Mouse (Mus musculus) c-Kit-positive CD71-positive TER-119-positive erythroid progenitor cells, embryonic 14.5 days (primary cell): ENCODE measurements around the gene C4b.
"Not testable (repeated sequence)": the region's sequence is repeated elsewhere in the genome, so short reads cannot be mapped to it uniquely, and the experiment has no call there.

Experiments used
- DNase-seq: peaks from one replicate; pipeline ENCODE4 v3.0.0-alpha.2; 2013; ENCODE audit warnings: low spot score

C4b gene

DNA sequence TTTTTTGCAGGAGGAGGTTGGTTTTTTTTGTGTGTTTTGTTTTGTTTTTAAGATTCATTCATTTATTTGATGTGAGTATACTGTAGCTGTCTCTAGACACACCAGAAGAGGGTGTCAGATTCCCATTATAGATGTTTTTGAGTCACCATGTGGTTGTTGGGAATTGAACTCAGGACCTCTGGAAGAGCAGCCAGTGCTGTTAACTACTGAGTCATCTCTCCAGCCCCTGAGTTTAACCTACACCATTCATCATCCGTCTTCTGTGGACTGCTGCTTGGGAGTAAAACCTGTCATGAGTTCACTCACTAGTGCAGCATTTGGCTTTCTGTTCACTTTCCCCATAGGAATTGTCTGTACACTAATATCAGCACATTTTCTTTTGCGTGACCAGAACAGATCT, 37.2 kb downstream of the C4b start:
- not testable (repeated sequence) for DNase-seq

DNA sequence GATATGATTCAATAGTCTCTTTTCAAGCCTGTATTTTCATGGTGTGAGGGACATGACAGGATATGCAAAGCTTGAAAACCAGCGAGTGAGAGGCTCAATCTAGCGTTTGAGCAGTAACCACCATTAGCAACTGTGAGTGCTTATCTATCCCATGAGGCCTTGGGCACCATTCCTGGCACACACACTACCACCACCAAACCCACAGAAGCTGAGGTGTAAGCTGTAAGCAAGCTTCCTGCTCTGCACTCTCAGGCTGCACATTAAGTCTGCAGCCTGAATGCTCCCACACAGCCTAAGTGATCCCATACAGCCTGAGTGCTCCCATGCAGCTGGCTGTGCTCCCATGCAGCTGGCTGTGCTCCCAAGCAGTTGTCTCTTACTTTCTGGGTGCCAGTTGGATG, 43.0 kb downstream of the C4b start:
- DNase-seq = no peak

DNA sequence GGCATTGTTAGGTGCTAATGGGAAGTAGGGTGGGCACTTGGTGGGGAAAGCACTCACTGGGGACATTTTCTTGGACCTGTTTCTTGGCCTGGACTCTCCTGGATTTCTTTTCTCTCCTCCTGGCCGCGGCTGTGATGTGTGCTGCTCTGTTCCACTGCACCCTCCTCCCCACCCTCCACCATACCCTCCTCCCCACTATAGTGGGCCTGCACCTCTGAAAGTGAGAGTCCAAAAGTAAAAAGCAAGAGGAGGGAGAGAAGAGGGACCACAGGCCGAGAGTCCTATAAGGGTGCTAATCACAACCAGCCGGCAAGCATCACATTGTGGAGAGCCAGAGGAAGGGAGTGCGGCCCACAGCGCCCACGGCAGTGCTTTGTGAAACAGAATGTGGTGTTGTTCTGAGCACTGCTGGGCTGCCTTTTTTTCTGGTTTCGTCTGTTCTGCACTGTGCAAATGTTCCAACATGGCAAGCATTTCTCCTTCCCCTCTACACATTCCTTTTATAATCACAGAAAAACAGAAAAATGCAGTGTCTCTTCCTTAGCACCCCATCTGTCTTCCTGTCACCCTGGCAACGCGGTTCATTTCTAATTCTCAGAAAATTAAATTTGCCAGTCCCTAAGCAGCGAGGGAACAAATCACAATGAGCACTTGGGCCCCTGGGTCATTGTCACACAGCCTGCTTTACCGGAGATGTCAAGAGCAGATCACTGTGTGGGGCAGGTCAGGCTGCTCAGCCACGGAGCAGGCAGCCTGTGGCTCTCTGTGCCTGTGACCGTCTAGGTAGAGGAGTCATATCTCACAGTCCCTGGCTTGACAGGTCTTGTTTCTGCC, 43.9 kb downstream of the C4b start:
- DNase-seq = no peak

DNA sequence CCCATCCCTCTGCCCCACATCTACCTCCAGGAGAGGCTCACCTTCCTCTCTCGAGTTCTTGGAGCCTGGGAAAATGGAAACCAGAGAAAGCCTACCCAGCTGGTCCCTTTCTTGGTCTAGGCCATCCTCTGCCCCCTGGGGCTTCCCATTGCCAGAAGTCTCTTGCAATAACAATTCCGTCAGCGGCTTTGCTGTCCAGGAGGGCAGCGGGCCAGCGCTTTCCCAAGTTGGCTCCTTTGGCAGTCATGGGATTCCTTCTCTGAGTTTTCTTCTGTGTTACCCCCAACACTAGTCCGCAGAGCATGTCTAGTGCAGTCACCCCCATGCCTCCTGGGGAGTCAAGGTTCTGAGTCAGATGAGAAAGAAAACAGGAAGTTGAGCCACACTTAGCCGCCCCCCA, 50.8 kb downstream of the C4b start:
- DNase-seq = no peak

DNA sequence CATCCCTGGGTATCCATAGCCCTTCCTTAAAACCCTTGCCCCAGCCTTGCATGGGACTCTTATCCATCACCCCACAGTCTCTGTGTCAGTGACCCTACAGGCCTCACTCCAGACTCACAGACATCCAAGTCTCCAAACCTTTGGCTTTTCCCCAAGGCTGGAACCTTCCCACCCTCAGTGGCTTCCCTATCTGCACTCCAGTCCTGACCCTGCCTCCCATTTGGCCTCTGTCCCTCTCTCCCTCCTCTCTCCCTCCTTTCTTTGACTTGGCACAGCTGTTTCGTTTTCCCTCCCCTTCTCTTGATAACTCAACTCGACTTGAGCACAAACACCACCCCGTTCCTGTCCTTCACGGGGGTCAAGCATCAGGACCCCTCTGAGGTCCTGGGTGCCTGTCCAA, 53.2 kb downstream of the C4b start:
- no peak for DNase-seq

DNA sequence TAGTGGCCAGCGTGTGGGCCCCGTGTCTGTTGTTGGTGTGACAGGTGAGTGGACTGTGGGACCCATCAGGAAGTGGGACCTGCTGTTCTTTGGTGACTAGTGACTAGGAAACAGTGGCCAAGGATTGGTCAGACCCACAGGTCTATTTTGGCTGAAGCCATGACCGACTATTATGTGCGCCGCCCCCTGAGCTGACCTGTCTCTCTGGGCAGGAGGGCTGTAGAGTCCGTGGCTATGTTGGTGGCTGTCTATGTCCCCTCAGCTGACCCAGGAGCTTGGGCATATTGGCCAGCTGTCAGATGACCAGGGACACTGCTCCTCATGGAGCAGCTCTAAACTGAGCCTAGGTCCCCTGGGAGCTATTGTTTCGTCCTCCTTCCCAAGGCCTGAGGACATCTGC, 54.8 kb downstream of the C4b start:
- DNase-seq = no peak

DNA sequence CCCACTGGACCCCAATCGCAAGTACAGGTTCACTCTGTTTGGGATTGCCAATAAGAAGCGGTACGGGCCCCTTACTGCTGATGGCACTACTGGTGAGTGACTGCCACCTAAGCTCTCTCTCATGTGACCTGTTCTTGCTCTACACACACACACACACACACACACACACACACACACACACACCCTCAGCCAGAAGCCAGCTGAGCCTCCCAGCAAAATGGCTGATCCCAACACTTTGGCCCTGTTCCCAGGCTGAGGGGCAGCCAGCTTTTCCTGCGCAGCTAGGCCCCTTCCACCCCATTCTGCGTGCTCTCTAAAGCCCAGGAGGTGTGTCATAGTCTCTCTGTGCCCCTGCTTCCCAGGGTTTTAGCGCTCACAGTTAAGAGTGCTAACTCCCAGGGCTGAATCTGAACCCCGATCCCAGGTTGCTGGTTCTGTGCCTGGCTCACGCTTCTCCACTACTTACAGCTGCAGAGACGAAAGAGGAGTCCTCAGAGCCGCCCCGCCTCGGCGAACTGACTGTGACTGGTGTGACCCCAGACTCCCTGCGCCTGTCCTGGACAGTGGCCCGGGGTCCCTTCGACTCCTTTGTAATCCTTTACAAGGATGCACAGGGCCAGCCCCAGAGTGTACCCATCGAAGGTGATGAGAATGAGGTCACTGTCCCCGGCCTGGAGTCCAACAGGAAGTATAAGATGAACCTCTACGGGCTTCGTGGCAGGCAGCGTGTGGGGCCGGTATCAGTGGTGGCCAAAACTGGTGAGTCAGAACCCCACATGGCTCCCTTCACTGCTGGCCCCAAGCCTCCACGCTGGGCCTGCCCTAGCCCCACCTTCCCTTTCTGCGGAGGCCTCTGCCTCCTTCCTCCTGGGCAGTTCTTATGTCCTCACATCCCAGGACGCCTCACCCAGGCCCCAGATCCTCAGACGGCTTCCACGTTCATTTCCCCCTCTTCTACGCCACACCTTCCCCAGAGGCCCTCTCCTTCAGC, 58.3 kb downstream of the C4b start:
- no peak for DNase-seq

DNA sequence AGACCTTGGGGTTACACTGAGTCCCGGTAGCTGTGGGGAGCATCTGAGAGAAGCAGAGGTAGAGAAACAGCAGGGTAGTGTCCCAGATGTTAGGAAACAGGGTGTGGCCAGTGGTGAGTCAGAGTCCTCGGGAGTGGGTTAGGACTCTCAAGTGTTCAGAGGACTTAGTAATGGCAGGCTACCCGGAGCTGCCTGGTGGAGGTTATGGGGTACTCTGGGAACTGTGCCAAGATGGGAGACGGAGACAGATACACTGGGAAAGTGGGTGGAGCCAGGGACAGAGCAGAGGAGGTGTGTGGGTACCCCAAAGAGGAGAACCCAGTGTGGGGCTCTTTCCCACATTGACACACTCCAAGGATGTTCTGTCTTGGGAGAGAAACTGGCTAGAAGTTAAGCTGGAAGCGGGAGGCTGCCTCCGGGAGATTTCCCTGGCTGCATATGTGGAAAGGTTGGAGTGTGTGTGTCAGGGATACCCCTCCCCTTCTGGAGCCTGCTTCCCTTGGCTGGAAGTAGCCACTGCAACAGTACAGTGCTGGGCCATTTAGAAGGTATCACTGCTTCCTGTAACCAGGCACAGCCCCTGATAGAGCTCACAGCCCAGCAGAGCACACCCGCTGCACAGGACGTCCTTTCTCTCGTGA, 59.3 kb downstream of the C4b start:
- no peak for DNase-seq

DNA sequence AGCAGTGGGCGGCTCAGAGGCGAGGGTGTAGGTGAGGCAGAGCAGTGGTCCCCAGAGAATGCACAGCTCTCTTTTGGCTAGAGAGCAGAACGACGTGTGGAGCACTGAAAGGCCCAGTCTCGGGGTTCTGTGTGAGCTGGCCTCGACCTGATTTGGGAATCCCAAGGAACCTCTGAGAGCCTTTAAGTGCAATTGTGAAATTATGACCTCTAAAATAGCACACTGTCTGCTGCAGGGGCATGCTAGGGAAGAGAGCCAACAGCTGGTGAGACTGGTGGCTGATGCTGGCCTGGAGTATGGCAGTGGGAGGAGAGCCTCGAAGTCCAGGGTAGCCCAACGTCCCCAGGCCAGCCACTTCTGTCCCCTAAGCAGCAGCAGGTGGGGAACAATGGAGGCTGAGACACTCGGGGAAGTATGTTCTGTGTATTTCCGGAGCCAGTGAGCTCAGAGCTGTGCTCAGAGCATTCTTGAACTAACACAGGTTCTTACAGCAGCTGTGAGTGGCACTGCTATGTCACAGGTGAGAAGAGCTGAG, 59.9 kb downstream of the C4b start:
- DNase-seq = no peak

DNA sequence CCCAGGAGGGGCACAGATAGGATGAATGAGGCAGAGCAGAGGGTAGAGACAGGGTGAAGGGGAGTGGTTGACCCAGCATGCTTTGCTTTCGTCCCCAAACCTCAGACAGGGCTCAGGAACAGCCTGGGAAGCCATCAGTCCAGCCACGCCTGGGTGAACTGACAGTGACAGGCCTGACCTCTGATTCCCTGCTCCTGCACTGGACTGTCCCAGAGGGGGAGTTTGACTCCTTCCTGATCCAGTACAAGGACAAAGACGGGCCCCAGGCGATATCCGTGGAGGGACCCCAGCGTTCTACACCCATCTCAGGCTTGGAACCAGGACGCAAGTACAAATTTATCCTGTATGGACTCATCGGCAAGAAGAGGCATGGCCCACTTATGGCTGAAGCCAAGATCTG, 60.5 kb downstream of the C4b start:
- DNase-seq = no peak

DNA sequence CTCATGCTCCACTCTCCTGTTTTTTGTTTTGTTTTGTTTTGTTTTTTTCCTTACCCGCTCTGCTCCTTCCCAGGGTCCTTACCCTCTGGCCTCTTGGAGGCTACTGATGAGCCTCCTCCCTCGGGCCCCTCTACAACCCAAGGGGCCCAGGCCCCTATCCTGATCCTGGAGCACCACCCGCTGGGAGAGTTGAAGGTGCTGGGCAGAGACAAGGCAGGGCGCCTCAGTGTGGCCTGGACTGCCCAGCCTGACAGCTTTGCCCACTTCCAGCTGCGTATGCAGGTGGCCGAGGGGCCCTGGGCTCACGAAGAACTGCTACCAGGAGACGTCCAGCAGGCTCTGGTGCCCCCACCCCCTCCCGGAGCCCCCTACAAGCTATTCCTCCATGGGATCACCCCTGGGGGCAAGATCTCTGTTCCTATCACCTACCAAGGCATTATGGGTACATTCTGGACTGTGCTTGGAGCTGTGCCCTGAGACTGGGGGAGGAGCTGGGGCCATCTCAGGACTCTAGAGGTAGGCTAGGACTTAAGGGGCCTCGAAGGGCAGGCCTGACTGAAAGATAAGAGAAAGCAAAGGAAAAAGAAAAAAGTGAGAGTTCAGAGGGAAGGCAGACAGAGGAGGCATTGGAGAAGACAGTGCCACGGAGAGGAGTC, 61.7 kb downstream of the C4b start:
- no peak for DNase-seq

DNA sequence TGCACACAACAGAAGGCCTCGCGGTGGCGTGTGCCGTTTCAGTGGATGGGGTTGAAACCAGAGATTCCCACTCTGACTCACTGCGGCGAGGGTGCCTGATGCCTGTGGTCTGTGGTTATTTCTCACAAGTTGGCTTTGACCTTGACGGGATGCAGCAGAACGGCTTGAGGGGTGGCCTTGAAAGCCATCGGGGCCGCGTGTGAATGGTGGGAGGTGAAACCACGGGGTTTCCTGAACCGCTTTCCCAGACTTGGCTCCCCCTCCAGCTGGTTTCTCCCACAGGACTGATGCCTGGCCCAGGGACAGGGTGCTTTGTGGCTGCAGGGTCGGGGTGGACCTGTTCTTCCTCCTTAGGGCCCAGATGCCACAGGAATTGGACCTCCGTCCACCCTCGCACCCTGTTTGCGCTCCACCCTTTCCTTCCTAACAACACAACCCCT, 62.5 kb downstream of the C4b start:
- no peak for DNase-seq

DNA sequence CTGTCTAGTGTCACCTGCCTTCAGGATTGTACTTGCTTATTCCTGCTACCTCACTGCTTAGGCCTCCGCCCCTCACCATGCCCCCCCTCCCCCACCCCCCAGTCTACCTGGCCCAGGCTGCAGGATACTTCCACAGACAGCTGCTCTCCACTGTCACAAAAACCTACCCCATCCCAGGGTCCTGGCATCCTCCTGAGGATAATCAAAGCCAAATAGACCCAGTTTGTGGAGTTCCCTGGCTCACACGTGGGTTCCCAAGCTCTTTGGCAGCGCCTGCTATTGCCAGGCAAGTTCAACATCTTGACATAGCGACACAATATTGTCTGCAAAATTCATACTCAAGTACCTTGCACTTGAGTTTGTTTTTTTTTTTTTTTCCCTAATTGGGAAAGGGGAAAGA, 63.1 kb downstream of the C4b start:
- no peak for DNase-seq

DNA sequence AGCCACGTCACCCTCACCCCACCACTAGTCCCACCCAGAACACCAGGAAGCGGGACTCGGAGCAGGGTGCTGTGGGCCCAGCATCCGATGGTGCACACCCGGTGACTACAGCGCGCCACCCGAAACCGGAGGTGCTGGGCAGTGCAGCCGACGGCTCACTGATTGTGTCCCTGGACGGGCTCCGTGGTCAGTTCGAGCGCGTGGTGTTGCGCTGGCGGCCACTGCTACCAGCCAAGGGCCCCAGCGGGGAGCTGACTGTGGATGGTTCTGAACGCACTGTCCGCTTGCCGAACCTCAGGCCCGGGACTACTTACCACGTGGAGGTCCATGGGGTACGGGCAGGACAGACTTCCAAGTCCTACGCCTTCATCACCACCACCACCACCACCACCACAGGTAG, 63.5 kb downstream of the C4b start:
- no peak for DNase-seq
